Mouse (Mus musculus) forebrain, postnatal 0 days (tissue): Measurements from ENCODE around the gene Rap1gap2. TPM values are rescaled to one million over a fixed set of nuclear protein-coding genes. Genes with fewer than 3 reads are reported as not detected.

ENCODE experiments used
- ATAC-seq: fragments of 200-750 bp; cut with Nextera tagmentation; 2 replicates; pipeline ENCODE4 v1.8.0; 2017; ENCODE audit warnings: mild to moderate bottlenecking, moderate library complexity
- DNase-seq: peaks from one replicate; pipeline ENCODE4 v3.0.0-alpha.2; 2015
- H3K27ac ChIP-seq: fragments of 300-500 bp; sonication (generic); 2 replicates; pipeline ENCODE4 v1.5.1; 2014; ENCODE audit warnings: low read depth, mild to moderate bottlenecking, antibody characterized with exemption, low read length, moderate library complexity, mixed read lengths
- H3K27me3 ChIP-seq: fragments of 300-500 bp; sonication (generic); 2 replicates; pipeline ENCODE4 v1.6.1; 2014; ENCODE audit warnings: mild to moderate bottlenecking, low read length, mixed read lengths; ENCODE audit not compliant: insufficient read depth
- H3K36me3 ChIP-seq: fragments of 300-500 bp; sonication (generic); 2 replicates; pipeline ENCODE4 v1.6.1; 2014; ENCODE audit warnings: mild to moderate bottlenecking, moderate library complexity; ENCODE audit not compliant: insufficient read depth
- H3K4me1 ChIP-seq: fragments of 300-500 bp; sonication (generic); 2 replicates; pipeline ENCODE4 v1.6.1; 2014; ENCODE audit warnings: antibody characterized with exemption; ENCODE audit not compliant: insufficient read depth
- H3K4me2 ChIP-seq: fragments of 300-500 bp; sonication (generic); 2 replicates; pipeline ENCODE4 v1.6.1; 2014; ENCODE audit warnings: low read depth, mild to moderate bottlenecking, moderate library complexity
- H3K4me3 ChIP-seq: fragments of 300-500 bp; sonication (generic); 2 replicates; pipeline ENCODE4 v1.5.1; 2014; ENCODE audit warnings: low read depth, low read length, mixed read lengths
- H3K9ac ChIP-seq: fragments of 300-500 bp; sonication (generic); 2 replicates; pipeline ENCODE4 v1.6.1; 2014; ENCODE audit warnings: mild to moderate bottlenecking
- H3K9me3 ChIP-seq: fragments of 300-500 bp; sonication (generic); 2 replicates; pipeline ENCODE4 v1.6.1; 2016; ENCODE audit warnings: low read length
- CTCF ChIP-seq: sonication (generic); IDR thresholded peaks from 2 replicates; pipeline ENCODE4 v1.5.1; 2016; ENCODE audit warnings: antibody characterized with exemption, control low read depth, low read depth
- WGBS: fragments of 180-500 bp; shearing (Covaris S2); extraction: QIAGEN DNeasy Blood & Tissue Kit; methylation state at CpG from one replicate; pipeline ENCODE4 v1.1.7; 2014; 5-methylcytosine and 5-hydroxymethylcytosine counted together
- polyA plus RNA-seq: library from polyadenylated mRNA; unstranded; fragments of >200 nt; fragmentation: Nextera tagmentation; extraction: Ambion mirVana; gene quantifications from 2 replicates; pipeline ENCODE4 v1.2.1, GENCODE M21; 2015
- total RNA-seq: library from RNA; depleted of rRNA; stranded (reverse); fragments of >200 nt; gene quantifications from 2 replicates; pipeline ENCODE4 v1.2.3, GENCODE M21; 2014

Rap1gap2 gene
- total and polyA plus RNA-seq, 2 experiments from 2014 or later, result 12.2 to 43.7 TPM

DNA sequence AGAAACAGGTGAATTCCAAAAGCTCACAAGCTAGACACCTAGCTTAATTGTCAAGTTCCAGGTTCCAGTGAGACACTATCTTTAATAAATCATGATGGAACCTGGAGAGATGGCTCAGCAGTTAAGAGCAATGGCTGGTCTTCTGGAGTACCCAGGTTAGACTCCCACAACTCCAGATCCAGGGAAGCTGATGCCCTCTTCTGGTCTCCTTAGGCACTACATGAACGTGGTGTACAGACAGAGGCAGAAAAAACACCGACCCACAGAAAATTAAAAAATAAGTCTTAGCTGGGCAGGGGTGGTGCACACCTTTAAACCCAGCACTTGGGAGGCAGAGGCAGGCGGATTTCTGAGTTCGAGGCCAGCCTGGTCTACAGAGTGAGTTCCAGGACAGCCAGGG is 64.5 kb downstream of the Rap1gap2 start:
- no peak overlapping the region for H3K27ac ChIP-seq
- no peak overlapping the region for H3K9ac ChIP-seq
- DNase-seq, result peak; percentile 41
- H3K4me2 ChIP-seq, result no peak overlapping the region
- no peak overlapping the region for H3K4me3 ChIP-seq
- H3K27me3 ChIP-seq, result no peaks in the 10 kb centered on the region
- H3K36me3 ChIP-seq, result no peaks in the 10 kb centered on the region
- peaks cover 6% of the 10 kb centered on the region; the same call in 1 of the 2 replicates for H3K4me1 ChIP-seq
- no peak for ATAC-seq
- no peaks in the 10 kb centered on the region for H3K9me3 ChIP-seq
- 40% methylated on average over 4 of the region's 4 CpGs for WGBS
- peak; percentile 65 for TF ChIP-seq CTCF

DNA sequence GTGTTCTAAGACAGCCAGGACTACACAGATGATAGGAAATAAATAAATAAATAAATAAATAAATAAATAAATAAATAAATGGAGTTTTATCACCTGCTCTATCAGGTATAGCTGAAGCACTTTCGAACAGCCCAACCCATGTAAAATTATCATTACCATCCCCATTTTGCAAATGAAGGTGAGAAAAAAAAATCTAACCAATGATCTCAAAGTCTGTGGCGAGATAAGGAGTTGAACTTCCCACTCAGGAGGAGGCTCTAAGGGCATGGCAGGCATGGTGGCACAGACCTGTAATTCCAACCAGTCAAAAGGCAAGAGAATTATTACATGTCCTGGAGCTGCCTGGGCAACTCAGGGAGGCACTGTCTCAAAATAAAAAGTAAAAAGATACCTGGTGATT is 65.2 kb downstream of the Rap1gap2 start:
- TF ChIP-seq CTCF, result no peak
- 90% methylated on average over 2 of the region's 2 CpGs for WGBS
- H3K36me3 ChIP-seq, result no peaks in the 10 kb centered on the region
- DNase-seq, result no peak
- no peak for ATAC-seq
- H3K9ac ChIP-seq, result no peak overlapping the region
- peaks cover 6% of the 10 kb centered on the region; the same call in 1 of the 2 replicates for H3K4me1 ChIP-seq
- H3K4me3 ChIP-seq, result no peak overlapping the region
- no peaks in the 10 kb centered on the region for H3K27me3 ChIP-seq
- no peaks in the 10 kb centered on the region for H3K9me3 ChIP-seq
- no peak overlapping the region for H3K27ac ChIP-seq
- H3K4me2 ChIP-seq, result no peak overlapping the region

GRCm38 (mm10) chr11:74537352-74537751 is 73.4 kb downstream of the Rap1gap2 start:
- Histone ChIP-seq H3K36me3 (no peaks in the 10 kb centered on the region), H3K4me1 (no peaks in the 10 kb centered on the region), H3K27me3 (no peaks in the 10 kb centered on the region), H3K4me3 (no peak overlapping the region), H3K9me3 (no peaks in the 10 kb centered on the region), H3K4me2 (no peak overlapping the region), H3K9ac (no peak overlapping the region), H3K27ac (no peak overlapping the region)
- DNase-seq (no peak), ATAC-seq (no peak)
- 91% methylated on average over 4 of the region's 4 CpGs for WGBS
- no peak for TF ChIP-seq CTCF

DNA sequence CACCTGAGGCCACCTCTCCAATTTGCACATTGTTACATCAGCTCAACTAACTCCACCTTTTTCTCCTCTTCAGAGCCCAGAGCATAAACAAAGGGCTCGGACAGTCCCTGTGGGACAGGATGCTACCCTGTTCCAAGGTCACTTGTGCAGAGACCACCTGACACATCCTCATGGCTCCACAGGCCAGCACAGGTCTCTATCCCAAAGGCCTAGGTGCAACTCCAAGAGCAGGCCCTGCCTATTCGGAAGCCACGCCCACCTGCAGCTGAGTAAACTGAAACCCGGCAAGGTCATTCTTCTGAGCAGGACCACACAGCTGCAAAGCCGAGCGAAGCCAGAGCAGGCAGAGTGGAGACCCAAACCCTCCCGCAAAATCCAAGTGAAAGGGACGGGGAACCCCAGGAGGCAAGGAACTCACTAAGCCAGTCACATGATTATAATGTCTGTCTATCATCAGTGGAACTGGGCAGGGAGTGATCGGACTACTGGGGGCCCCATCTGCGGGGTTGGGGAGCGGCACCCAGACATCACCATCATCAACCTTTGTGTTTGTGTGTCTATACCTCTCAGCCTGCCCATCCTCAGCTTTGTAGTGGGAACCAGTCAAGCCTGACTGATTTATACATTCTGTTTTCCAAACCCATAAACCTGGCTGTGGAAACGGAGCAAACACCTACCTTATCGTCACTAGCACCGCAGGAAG is 74.4 kb downstream of the Rap1gap2 start:
- H3K4me3 ChIP-seq, result no peak overlapping the region
- H3K27ac ChIP-seq, result no peak overlapping the region
- TF ChIP-seq CTCF, result no peak
- DNase-seq, result no peak
- H3K9ac ChIP-seq, result no peak overlapping the region
- 33% methylated on average over 14 of the region's 14 CpGs for WGBS
- no peak overlapping the region for H3K4me2 ChIP-seq
- H3K4me1 ChIP-seq, result no peaks in the 10 kb centered on the region
- H3K27me3 ChIP-seq, result no peaks in the 10 kb centered on the region
- no peaks in the 10 kb centered on the region for H3K36me3 ChIP-seq
- H3K9me3 ChIP-seq, result no peaks in the 10 kb centered on the region
- no peak for ATAC-seq

DNA sequence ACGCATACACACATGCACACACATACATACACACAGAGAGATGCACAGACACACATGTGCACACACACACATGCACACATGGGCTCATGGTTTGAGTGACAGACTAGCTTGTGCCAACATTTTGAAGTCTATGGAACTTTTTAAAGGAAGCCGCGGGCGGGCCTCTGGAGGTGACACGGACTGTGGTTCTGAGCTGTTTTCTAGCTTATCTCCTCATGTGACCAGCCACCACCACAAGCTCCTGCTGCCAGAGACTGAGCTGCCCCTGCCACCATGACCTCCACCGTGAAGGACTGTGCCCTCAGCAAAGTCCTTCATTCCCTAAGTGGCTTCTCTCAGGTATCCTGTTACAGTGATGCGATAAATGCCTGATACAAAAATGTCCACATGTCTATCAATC is 76.3 kb downstream of the Rap1gap2 start:
- H3K4me3 ChIP-seq, result no peak overlapping the region
- no peak for DNase-seq
- H3K9ac ChIP-seq, result no peak overlapping the region
- no peaks in the 10 kb centered on the region for H3K36me3 ChIP-seq
- no peak overlapping the region for H3K27ac ChIP-seq
- H3K27me3 ChIP-seq, result no peaks in the 10 kb centered on the region
- no peaks in the 10 kb centered on the region for H3K9me3 ChIP-seq
- no peak for ATAC-seq
- H3K4me2 ChIP-seq, result no peak overlapping the region
- H3K4me1 ChIP-seq, result no peaks in the 10 kb centered on the region
- WGBS, result 94% methylated on average over 7 of the region's 7 CpGs
- no peak for TF ChIP-seq CTCF

DNA sequence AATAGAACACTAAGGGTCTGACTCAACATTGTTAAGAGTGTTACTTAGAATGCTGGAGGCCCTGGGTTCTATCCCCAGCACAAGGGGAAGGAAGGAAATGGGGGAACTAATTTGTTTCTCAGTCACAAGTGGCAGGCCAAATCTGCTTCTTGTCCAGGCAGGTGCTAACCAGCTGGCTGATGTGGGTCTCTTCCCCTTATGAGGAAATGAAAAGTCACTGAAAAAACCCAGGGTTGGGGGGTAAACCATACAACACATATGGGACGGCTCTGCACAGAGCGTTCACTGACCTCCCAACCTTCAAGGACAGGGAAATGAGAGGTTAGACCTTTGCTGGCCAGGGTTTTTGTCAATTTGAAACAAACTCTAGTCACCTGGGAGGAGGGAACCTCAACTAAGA is 77.7 kb downstream of the Rap1gap2 start:
- DNase-seq (no peak), ATAC-seq (no peak)
- H3K9me3 ChIP-seq, result no peaks in the 10 kb centered on the region
- H3K9ac ChIP-seq, result no peak overlapping the region
- no peak for TF ChIP-seq CTCF
- H3K4me1 ChIP-seq, result no peaks in the 10 kb centered on the region
- H3K4me3 ChIP-seq, result no peak overlapping the region
- 98% methylated on average over 2 of the region's 2 CpGs for WGBS
- H3K4me2 ChIP-seq, result no peak overlapping the region
- H3K27me3 ChIP-seq, result no peaks in the 10 kb centered on the region; the same call in 1 of the 2 replicates
- H3K36me3 ChIP-seq, result no peaks in the 10 kb centered on the region
- no peak overlapping the region for H3K27ac ChIP-seq

- no peak overlapping the region for H3K27ac ChIP-seq
- no peak overlapping the region for H3K4me2 ChIP-seq
- no peak overlapping the region for H3K9ac ChIP-seq
- no peaks in the 10 kb centered on the region for H3K9me3 ChIP-seq
- DNase-seq (no peak), ATAC-seq (no peak)
- H3K4me3 ChIP-seq, result no peak overlapping the region
- WGBS, result 77% methylated on average over 4 of the region's 4 CpGs
- no peaks in the 10 kb centered on the region for H3K4me1 ChIP-seq
- no peak for TF ChIP-seq CTCF
- no peaks in the 10 kb centered on the region; the same call in 1 of the 2 replicates for H3K27me3 ChIP-seq
- no peaks in the 10 kb centered on the region for H3K36me3 ChIP-seq
Observed at GRCm38 (mm10) chr11:74532401-74532800, 78.3 kb downstream of the Rap1gap2 start.
